Mouse (Mus musculus): ENCODE measurements around the gene Gfi1. TPM values are rescaled to one million over a fixed set of nuclear protein-coding genes. Genes with fewer than 3 reads are reported as not detected.
A peak's percentile ranks its signal among the peaks of the same experiment; 100 is the strongest.

Gfi1 gene
- 0.19 and 0.25 TPM in 2 replicates for polyA plus RNA-seq (2012; rRNA removed)

DNA sequence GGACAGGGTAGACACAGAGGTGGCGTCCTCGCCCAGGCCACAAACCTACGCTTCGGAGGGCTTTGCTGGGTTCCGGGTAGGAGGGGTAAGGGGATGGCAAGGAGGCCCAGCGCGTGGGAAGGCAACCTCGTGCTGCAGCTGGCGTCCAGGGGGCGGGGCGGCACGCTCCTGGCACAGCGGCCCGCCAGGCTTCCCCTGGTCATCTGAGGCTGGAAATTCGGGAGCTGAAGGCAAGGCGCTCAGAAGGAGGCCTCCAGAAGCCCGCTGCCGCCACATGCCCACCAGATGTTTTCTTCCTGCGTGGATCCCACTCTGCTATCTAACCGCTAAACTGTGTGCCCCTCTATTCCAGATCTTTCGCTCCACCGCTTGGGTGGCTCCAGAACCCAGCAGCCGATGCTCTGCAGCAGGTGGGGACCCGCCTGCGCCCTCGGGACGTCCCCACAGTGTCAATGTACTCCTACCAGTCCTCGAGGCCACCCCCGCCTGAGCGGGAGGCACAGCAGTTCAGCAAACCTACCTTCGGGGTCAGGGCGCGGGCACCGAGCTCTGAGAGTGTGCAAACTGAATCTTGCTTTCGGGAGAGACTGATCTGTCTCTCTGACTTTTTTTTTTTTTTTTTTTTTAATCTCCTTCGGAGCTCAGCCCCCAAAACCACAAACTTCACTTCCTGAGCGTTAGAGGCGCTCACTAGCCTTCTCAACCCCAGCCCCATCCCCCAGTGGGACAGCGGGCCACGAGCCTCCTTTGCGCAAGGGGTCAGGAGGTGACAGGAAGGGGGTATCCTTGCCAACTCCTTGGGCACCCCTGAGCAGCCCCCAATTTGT, at the start of gene Gfi1:
TSS of gene Gfi1 (minus strand) at position 602 of the 827 bp plus-strand sequence.
- DNase-seq (ENCODE audit: low read depth): no peak

DNA sequence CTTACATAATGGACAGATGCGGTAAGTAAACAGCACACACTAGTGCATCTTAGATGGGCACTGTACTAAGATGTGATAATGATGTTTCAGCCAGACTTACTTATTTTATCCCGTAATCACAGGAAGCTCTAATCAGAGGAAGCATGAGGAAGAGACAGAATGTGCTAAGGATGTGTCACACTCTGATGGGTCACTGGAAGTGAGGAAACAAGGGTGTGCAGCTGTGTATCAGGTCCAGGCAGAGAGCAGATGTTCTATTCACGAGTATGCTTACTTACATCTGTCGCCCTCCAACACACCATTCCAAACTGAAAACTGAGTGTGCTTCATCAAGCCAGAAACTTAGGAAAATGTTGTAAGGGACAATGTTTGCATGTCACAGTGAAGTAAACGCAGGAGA, 46.2 kb upstream of the Gfi1 start:
- DNase-seq (ENCODE audit: low read depth): no peak

DNA sequence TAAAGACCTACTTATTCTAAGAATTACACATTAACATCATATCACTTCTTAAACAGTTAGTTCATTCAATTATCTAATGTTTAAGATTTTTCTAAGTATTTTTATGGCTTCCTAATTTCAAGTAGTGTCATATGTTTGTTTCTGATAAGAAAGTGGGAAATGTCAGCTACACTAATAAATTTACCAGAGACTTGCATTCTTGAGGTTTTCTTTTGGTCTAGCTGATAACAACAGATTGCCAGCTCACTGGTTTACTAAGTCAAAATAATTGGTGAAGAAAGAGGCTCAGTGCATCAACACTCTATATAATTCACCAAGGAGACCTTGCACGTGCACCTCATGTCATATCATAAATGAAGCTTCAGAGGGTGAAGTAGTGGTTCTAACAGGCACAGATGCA, 42.4 kb upstream of the Gfi1 start:
- DNase-seq (ENCODE audit: low read depth): no peak

DNA sequence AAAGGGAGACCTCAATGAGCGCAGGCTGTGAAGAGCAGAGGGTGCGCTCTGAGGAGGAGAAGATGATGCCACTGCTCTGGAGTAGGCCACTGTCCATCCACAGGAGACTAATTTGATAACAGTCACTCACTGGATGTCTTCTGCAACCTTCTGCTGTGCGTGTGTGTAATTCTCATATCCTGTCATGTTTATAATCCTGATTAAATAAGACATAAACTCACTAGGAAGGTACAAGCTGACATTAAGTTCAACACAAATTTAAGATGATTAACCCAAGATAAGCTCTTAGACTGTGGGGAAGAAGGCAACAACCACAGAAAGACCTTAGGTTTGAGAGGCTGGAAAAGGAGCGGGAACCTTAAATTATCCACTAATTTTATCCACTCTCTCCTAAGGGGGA, 40.1 kb upstream of the Gfi1 start:
- DNase-seq (ENCODE audit: low read depth): no peak

DNA sequence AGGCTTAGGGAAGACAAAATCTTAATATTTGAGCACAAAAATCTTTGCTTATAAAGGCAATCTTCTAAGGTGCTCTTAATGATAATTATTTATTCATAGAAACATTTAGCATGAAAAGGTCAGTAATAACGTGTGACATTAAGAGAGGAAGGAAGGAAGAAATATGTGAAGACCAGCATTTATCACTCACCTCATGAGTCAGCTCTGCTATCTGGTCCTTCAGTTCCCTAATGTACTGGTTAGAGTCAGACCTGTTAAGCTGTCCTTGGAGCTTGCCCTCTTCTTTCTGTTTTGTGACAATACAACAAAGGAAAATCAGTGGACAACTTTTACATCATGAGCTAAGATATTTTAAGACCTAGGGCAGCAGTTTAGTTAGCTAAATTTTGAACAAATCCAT, 38.6 kb upstream of the Gfi1 start:
- DNase-seq (ENCODE audit: low read depth): no peak

DNA sequence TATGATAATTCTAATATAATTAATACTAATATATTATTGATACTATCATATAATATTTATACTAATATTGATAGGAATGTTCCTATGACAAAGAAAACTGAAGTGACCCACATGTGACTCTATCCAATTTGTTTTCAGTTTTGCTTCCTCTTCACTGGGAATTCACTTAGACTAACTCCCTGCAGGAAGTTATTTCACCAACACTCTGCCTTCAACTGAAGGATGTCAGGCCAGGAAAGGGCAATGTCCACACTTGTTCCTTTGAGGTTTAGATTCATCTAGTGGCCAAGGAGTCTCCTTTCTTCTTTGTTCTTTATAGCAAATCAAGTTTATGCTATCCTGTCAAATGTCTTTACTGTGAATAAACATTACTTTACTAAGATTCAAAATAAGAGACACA, 37.8 kb upstream of the Gfi1 start:
- no peak for DNase-seq (ENCODE audit: low read depth)

DNA sequence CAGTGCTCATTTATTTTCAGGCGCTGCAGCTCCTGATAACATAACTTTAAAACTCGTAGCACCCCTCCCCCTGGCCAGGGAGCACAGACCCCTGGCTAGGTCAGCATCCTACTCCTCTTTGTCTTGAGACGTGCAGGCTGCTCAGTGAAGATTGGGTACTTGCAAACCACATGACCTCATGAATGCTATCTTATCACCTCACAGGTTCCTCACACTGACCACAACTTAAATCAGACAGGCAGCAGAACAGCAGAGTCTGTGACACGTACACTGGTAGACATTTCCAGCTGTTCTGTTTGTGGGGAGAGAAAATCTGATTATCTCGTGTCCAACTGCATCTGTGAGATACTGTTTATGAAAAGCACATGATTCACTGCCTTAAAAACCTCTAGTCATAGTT, 33.3 kb upstream of the Gfi1 start:
- DNase-seq (ENCODE audit: low read depth): no peak

DNA sequence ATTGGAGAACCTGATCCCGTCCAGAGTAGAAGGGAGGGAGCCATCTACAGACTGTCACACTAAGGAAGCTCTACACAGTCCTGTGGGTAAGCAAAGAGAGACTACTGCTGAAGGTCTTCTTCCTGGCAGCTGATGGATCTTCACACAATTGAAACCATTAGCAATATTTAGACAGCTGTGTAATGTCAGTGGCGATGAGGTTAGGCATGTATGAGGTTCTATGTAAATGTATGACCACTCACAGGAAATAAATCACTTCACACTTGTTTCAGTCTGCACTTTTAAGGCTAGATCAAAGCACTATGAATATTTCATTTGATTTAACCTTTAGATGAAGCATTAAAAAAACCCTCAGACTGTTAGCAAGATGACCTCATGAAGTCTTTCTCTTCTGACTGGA, 30.2 kb upstream of the Gfi1 start:
- no peak for DNase-seq (ENCODE audit: low read depth)

DNA sequence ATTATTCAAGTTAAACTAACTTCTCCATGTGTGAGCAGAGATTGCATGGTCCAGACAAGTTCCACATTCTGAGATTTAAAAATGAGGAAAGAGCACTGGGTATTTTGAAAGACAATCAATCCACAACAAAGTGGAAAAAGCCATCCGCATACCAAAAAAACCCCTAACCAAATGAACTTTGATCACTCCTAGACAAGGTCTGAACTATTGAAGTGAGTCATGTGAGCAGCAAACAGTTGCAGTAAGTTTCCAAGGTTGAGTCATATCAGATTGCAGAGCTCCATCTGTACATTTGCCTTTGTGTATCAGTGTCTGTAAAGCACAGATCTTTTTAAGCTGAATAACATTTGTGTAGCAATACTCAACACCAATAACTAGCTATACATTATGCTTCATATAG, 28.9 kb upstream of the Gfi1 start:
- no peak for DNase-seq (ENCODE audit: low read depth)

DNA sequence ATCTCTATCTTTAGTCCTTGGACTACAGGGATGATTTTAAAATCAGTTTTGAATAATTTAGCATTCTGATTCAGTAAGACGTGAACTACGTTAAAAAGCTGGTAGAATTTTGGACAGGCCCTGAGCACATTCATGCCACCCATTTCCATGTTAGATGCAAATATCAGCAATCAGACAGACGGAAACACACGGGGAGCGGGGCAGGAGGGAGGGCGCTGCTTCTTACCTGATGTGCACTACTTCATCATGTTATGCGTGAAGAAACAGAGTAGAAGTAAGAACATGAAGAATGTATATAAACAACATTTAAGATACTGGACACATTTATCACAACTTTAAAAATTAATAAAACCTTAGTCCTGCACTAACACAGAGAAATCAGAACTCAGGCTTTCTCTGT, 27.8 kb upstream of the Gfi1 start:
- no peak for DNase-seq (ENCODE audit: low read depth)

DNA sequence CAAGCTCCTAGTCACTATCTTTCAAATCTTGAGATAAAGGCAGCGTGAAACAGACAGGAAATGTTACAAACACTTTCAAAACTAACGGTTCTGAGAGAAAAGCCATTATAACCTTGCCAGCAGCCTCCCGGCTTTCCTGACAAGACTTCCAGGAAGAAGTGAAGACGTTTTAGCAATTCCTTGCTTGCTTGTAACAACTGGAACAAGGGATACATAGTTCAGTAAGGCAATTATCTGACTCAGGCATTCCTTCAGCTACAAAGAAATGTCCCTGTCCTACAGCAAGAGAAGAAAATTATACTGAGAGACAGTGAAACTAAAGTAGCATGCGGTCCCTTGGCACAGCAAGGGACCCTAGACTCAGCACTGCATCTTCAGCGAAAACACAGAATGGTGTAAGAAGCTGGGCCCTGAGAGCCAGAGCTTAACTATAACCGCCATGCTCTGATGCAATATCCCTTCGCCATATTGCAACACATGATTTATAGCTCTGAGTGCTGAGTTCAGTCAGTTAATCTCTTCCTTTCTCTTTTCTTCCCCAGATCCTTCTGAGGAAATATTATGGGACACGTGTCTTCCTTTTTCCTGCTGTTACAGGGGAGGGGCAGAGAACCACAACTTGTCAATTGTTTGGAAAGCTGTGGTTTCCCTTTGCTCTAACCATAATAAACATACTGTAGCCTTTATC, 23.5 kb upstream of the Gfi1 start:
- DNase-seq (ENCODE audit: low read depth): peak; percentile 50

DNA sequence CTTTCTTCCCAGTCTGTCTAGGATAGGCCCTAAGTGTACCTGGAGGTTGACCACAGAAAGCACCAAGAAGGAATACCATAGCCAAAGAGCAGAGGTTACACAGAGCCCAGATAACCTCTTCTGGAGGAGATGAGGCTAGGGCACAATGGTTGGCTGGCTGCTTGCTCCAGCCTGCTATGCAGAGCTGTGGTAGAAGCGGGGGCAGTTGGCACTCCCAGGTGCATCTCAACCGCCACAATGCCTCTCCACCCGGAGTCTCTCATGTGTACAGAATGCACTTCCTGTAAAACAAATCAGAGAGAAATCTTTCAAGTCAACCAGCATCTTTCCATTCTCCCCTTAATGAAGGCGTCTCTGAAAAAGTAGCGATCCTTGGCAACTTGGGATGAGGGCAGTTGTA, 13.2 kb upstream of the Gfi1 start:
- DNase-seq (ENCODE audit: low read depth): no peak

DNA sequence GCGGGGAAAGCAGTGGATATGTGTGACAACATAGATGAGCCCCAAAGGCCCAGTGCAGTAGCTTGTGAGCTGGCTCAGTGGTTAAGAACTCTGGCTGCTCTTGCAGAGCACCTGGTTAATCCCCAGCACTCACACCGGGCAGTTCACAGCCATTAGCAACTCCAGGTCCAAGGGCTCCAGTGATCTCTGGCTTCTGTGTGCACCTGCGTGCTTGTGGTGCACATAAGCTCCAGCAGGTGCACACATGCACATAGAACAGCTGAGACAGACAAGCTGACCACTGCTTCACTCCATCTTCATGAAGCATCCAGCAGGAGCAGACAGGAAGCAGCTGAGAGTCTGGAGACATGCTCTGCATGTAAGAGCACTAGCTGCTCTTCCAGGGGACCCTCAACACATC, 12.5 kb upstream of the Gfi1 start:
- DNase-seq (ENCODE audit: low read depth): no peak

DNA sequence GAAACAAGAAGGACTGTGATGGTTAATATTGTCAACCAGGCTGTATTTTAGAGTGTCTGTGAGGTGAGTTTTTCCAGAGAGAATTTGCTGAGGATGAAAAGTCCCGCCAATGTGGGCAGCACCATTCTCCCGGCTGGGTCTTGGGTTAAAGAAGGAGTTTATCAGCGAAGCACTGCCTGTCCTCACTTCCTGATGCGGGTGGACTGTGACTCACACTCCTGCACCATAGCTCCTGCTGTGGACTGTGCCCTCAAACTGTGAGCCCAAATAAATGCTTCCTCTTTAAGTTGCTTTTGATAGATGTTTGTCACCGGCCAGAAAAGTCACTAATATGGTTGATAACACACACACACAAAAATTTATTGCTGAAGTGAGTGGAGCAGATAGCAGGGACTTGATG, 10.3 kb upstream of the Gfi1 start:
- no peak for DNase-seq (ENCODE audit: low read depth)

DNA sequence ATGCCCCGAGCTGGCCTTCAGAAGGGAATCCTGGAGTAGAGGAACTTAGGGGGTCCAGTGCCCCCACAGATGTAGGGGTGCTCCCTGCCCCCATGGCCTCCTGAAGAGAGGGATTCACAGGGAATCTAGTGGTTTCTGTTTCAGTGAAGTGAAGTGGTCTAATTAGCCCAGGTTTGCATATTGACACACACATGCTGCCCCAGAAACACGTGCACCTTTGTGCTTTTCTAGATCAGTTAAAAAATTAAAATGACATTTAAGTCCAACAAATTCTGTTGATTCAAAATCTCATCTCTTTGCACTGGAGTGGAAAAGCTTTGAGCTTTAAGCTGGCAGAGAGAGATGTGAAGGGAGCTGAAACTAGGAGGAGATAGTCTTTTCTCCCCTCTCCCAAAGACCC, 6.0 kb upstream of the Gfi1 start:
- no peak for DNase-seq (ENCODE audit: low read depth)

DNA sequence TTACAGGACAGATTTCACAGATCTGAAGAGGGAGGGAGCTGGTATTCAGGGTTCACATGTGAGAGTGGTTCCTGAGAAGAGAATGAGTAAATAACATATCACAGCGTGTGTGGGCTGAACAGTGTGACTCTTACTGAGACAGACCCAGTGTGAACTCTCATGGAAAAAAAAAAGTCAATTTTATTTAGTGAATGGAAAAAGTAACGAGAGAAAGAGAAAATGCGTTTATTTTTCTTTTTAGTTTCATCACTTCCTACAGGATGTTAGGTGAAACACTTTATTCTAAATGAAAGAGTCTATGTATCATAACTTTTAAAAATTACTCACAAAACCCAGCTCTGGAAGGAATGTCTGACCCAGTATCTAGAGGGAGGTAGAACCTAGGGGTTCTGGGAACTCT, 5.6 kb upstream of the Gfi1 start:
- DNase-seq (ENCODE audit: low read depth): no peak

DNA sequence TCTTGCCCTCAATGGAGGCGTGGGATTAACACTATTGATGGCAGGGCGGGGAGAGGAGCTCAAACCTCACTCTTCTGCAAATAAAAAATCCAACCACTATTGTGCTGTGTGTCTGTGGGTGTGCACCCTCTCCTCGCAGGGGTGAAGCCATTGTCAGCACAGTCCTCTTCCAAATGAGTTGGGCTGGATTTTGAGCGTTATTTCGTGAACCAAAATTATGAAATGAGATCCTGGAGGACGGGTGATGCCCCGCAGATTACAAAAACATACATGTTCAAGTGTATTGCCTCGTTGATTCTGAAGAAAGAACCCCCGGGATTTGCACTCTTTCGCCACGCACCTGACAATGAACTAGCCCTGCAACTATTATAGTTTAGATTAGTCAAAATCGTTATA, 1.2 kb upstream of the Gfi1 start:
- DNase-seq (ENCODE audit: low read depth): no peak

DNA sequence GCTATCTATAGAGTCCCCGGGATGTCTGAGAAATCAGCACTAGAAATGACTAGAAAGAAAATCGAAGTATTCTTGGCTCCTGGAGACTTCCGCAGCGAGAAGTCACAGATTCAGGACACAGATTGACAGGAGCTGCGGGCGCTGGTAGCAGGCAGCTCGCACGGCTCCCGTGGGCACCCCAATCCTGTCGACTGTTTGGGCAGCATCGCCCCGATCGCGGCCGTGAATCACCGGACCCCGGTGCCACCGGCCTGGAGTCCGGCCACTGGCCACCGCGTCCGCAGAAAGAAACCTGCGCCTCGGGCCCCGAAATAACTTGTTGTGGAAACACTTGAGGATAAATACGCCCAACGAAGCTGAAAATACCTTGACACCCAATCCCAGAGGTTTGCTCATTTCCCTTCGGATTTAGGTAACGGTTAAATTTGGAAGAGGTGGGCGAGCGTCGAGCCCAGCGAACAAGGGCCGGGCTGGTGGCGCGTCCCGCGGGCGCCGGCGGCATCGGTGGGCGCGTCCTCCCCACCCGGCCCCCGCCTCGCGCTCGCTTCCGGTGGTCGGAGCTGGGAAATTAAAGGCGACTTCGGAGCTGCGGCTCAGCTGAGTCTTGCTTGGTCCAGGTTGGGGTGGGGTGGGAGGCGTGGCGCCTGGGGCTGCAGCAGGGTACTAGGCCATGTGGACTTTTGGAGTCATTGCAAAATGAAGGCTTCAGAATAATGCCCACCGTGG, 608 bp upstream of the Gfi1 start:
- no peak for DNase-seq (ENCODE audit: low read depth)

DNA sequence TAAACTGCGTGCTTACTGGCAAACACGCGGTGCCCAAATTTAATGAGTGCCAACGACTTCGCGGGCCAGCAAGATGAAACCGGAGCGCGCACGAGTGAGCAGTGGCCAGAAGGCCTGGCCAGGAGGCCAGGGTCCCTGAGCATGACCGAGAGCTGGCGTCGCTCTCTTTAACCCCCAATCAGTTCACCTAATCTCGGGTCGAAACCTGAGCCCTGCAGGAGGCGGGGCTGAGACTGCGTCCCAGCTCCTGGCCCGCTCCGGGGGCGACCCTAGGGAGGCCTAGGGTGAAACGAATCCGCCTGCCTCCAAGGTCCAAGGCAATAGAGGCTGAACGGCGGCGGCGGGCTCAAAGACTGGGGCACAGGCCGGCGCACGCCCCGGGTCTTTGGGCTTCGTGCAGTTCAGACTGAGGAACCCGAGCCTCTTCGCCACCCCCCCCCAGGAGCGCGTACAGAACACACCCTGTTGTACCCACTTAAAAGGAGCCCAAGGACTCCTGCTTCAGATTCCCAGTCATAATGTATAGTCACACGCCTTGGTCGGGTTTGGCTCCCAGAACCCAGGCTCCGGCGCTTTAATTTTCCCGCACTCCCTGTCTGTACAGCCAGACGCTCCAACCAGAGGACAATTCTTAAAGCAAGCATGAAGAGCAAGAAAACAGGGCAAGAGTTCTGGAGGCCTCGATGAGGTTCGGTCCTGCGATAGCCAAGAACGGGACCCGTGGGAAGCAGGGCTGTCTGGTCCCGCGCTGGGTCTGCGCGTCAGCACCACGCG, 988 bp downstream of the Gfi1 start:
- no peak for DNase-seq (ENCODE audit: low read depth)

DNA sequence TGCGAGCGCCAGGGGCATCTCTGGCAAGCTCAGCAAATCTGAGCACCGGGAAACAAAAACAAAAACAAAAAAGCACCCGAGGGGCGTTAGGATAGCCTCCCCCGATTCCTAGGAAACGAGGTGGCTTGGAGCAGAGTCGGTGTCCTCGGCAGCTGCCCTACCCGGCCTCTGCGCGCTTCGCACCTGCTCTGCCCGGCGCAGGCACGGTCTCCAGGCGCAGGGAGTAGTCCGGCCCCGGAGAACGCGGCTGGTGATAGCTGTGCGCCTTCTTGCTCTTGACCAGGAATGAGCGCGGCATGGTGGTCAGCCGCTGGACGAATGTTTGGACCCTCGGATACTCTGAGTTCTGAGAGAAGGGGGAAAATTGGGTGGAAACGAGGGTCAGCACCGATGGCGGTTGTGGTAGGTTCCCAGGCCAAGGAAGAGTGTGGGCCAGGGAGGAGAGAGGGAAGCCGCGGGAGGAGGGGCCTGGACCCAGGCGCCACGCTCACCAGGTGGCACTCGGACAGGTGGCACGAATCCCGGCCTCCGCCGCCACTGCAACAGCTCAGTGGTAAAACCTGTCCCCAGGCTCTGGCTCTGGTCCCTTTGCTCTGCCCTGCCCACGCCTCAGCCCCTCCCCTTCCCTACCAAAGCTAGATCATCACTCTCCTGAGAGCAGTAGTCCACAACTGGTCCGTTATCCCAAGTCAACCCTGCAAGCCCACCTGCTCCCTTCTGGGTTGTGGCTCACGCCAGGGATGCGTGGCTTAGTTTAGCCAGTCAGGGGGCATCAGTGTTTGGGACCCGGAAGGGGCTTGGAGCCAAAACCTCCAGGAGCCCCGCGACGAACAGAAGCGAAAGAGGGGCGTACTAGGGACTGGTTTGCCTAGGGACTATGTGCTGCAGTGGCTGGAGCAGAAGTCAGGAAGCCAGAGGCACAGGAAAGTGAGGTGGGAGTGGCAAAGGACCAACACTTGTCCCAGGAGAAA, 2.0 kb downstream of the Gfi1 start:
- no peak for DNase-seq (ENCODE audit: low read depth)
